Mouse (Mus musculus) splenic B cell, adult 2 months (primary cell): ENCODE measurements around the gene Trpm8.

Experiments
- DNase-seq: peaks from one replicate; pipeline ENCODE4 v3.0.0-alpha.2; 2011; ENCODE audit warnings: low read depth, low spot score
- H3K27me3 ChIP-seq: 2 replicates; pipeline ENCODE4 v1.6.1; 2012; ENCODE audit warnings: mild to moderate bottlenecking, low read length, moderate library complexity, mixed read lengths; ENCODE audit not compliant: control insufficient read depth, poor library complexity, insufficient read depth, severe bottlenecking
- H3K36me3 ChIP-seq: 2 replicates; pipeline ENCODE4 v1.6.1; 2012; ENCODE audit warnings: mild to moderate bottlenecking, low read length, moderate library complexity, mixed read lengths; ENCODE audit not compliant: control insufficient read depth, poor library complexity, insufficient read depth, severe bottlenecking

Trpm8 gene

GRCm38 (mm10) chr1:88306543-88306942 is 29.1 kb downstream of the Trpm8 start:
- peak; percentile 6 for DNase-seq
- Histone ChIP-seq H3K36me3 (no peaks in the 10 kb centered on the region), H3K27me3 (no peaks in the 10 kb centered on the region)

GRCm38 (mm10) chr1:88307180-88307579 is 29.7 kb downstream of the Trpm8 start:
- Histone ChIP-seq H3K27me3 (no peaks in the 10 kb centered on the region), H3K36me3 (no peaks in the 10 kb centered on the region)
- peak; percentile 7 for DNase-seq

GRCm38 (mm10) chr1:88309020-88309419 is 31.6 kb downstream of the Trpm8 start:
- DNase-seq: peak; percentile 8
- no peaks in the 10 kb centered on the region for H3K36me3 ChIP-seq
- no peaks in the 10 kb centered on the region for H3K27me3 ChIP-seq

- Histone ChIP-seq H3K27me3 (no peaks in the 10 kb centered on the region), H3K36me3 (no peaks in the 10 kb centered on the region)
- peak; percentile 8 for DNase-seq
Observed at GRCm38 (mm10) chr1:88309905-88310304, 32.4 kb downstream of the Trpm8 start.

GRCm38 (mm10) chr1:88310349-88310748 is 32.9 kb downstream of the Trpm8 start:
- DNase-seq: peak; percentile 9
- H3K36me3 ChIP-seq: no peaks in the 10 kb centered on the region
- no peaks in the 10 kb centered on the region for H3K27me3 ChIP-seq

GRCm38 (mm10) chr1:88317279-88317678 is 39.8 kb downstream of the Trpm8 start:
- no peak for DNase-seq
- H3K27me3 ChIP-seq: no peaks in the 10 kb centered on the region
- H3K36me3 ChIP-seq: no peaks in the 10 kb centered on the region

- Histone ChIP-seq H3K36me3 (no peaks in the 10 kb centered on the region), H3K27me3 (no peaks in the 10 kb centered on the region)
- peak; percentile 68 for DNase-seq
Observed at GRCm38 (mm10) chr1:88318531-88319060, 41.1 kb downstream of the Trpm8 start.

- DNase-seq: no peak
- H3K27me3 ChIP-seq: no peaks in the 10 kb centered on the region
- H3K36me3 ChIP-seq: no peaks in the 10 kb centered on the region
Observed at GRCm38 (mm10) chr1:88320821-88321395, 43.4 kb downstream of the Trpm8 start.

- no peak for DNase-seq
- Histone ChIP-seq H3K27me3 (no peaks in the 10 kb centered on the region), H3K36me3 (no peaks in the 10 kb centered on the region)
Observed at GRCm38 (mm10) chr1:88322146-88322545, 44.7 kb downstream of the Trpm8 start.

- DNase-seq: no peak
- H3K27me3 ChIP-seq: no peaks in the 10 kb centered on the region
- no peaks in the 10 kb centered on the region for H3K36me3 ChIP-seq
Observed at GRCm38 (mm10) chr1:88323101-88323500, 45.6 kb downstream of the Trpm8 start.

GRCm38 (mm10) chr1:88339481-88339880 is 62.0 kb downstream of the Trpm8 start:
- H3K36me3 ChIP-seq: no peaks in the 10 kb centered on the region
- no peaks in the 10 kb centered on the region; the same call in 1 of the 2 replicates for H3K27me3 ChIP-seq
- no peak for DNase-seq

- no peak for DNase-seq
- Histone ChIP-seq H3K36me3 (no peaks in the 10 kb centered on the region), H3K27me3 (no peaks in the 10 kb centered on the region; the same call in 1 of the 2 replicates)
Observed at GRCm38 (mm10) chr1:88342615-88343014, 65.2 kb downstream of the Trpm8 start.

- Histone ChIP-seq H3K36me3 (no peaks in the 10 kb centered on the region), H3K27me3 (no peaks in the 10 kb centered on the region)
- DNase-seq: no peak
Observed at GRCm38 (mm10) chr1:88345580-88345979, 68.1 kb downstream of the Trpm8 start.

GRCm38 (mm10) chr1:88348496-88349005 is 71.1 kb downstream of the Trpm8 start:
- no peak for DNase-seq
- Histone ChIP-seq H3K36me3 (no peaks in the 10 kb centered on the region), H3K27me3 (no peaks in the 10 kb centered on the region)

- DNase-seq: no peak
- no peaks in the 10 kb centered on the region for H3K36me3 ChIP-seq
- H3K27me3 ChIP-seq: no peaks in the 10 kb centered on the region
Observed at GRCm38 (mm10) chr1:88350761-88351160, 73.3 kb downstream of the Trpm8 start.

- H3K36me3 ChIP-seq: no peaks in the 10 kb centered on the region
- H3K27me3 ChIP-seq: no peaks in the 10 kb centered on the region
- no peak for DNase-seq
Observed at GRCm38 (mm10) chr1:88355025-88355424, 77.6 kb downstream of the Trpm8 start.
